Mouse (Mus musculus) G1E-ER4 (cell line): ENCODE measurements around the gene Fads6. TPM values are rescaled to one million over a fixed set of nuclear protein-coding genes. Genes with fewer than 3 reads are reported as not detected.

ENCODE experiments used
- GATA1 ChIP-seq: IDR thresholded peaks from one replicate; pipeline ENCODE4 v1.8.0; 2012; ENCODE audit warnings: low read length, inconsistent platforms
- polyA plus RNA-seq: library from polyadenylated mRNA; stranded (reverse); fragments of >175 nt; gene quantifications from 2 replicates; pipeline ENCODE4 v1.2.3, GENCODE M21; 2012

The Fads6 gene
- polyA plus RNA-seq = not detected in 2 replicates

- TF ChIP-seq GATA1 = no peak
Measured at GRCm38 (mm10) chr11:115297214-115297826, at the start of gene Fads6. TSS of gene Fads6 (minus strand) at chr11:115297663.

DNA sequence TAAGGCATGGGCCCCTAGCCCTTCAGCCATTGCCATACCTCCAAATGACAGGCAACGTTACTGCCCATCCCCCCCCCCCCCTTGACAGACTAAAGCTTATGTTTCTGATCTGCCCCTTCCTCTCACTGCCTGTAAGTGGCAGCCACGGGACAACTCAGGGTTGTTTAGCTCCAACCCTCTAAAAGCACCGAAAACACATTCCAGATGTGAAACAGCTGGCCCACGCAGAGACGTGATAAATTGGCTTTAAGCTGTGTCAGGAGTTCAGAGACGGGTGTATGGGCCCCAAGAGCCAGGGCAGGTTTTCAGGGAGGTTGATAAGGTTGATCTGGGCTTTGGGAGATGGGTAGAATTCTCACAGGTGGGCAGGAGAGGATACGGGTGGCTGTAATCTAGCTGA, 48.1 kb upstream of the Fads6 start:
- TF ChIP-seq GATA1 = no peak

- TF ChIP-seq GATA1 = no peak
Measured at GRCm38 (mm10) chr11:115344967-115345366, 47.5 kb upstream of the Fads6 start.

DNA sequence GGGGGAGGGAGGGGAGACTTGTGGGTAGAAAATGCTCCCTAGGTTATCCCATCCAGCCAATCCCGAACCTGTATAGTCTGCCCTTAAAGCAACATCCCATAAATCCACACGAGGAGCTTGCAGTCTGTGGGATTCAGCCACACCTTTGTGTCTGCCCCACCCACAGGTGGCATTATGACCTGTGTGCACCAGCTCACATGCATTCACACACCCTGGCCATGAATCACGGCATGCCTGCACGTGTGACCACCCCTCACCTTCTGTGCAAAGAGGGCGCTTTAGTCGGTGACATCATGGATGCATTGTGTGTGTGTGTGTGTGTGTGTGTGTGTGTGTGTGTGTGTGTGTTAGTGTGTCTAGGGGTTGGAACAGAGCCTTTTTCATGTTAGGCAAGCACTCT, 44.4 kb upstream of the Fads6 start:
- no peak for TF ChIP-seq GATA1

DNA sequence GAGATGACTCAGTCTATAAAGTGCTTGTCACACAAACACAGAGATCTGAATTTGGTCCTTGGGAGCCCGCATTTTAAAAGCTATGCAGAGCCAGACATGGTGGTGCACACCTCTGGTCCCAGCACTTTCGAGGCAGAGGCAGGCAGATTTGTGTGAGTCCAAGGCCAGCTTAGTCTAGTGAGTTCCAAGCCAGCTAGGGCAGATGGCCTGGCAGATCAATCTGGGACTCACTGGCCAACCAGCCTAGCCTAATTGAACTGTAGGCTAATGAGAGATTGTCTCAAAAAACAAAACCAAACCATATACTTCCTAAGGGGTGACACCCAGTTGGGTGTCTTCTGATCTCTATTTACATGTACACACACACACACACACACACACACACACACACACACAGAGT, 43.8 kb upstream of the Fads6 start:
- no peak for TF ChIP-seq GATA1

- no peak for TF ChIP-seq GATA1
Measured at GRCm38 (mm10) chr11:115337826-115338225, 40.4 kb upstream of the Fads6 start.

- TF ChIP-seq GATA1 = no peak
Measured at GRCm38 (mm10) chr11:115337350-115337749, 39.9 kb upstream of the Fads6 start.

GRCm38 (mm10) chr11:115336115-115336514, 38.7 kb upstream of the Fads6 start:
- no peak for TF ChIP-seq GATA1

GRCm38 (mm10) chr11:115335223-115335622, 37.8 kb upstream of the Fads6 start:
- TF ChIP-seq GATA1 = no peak

DNA sequence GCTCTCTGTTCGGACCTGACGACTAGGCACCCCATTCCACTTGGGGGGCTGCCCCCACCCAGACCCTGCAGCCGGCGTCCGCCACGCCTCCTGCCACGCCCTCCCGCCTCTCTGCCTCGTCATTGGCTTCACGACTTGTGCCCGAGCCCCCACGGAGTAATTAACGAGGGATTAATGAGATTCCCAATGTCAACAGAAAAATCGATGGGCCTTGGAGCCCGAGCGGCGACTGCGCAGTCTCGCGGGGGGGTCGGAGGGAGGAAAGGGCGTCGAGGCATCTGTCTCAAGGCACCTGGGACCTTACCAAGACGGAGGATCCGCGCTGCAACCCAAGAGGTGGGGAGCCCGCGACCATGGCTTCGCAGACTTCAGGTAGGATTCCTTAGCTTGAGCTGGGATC, 37.1 kb upstream of the Fads6 start, which contains the start of gene Otop3:
Gene Otop3, plus strand, starts transcription at position 201 of the 400 bp plus-strand sequence.
- no peak for TF ChIP-seq GATA1

DNA sequence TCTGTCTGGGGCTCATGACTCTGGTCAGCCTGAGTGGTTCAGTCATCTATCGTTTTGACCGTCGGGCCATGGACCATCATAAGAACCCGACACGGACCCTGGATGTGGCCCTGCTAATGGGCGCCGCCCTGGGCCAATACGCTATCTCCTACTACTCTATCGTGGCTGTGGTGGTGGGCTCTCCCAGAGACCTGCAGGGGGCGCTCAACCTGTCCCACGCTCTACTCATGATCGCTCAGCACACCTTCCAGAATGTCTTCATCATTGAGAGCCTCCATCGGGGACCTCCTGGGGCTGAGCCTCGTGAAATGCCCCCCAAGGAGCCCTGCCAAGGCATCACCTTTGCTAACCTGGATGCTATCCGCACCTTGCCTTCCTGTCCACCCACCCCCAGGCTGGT, 31.9 kb upstream of the Fads6 start:
- TF ChIP-seq GATA1 = no peak

DNA sequence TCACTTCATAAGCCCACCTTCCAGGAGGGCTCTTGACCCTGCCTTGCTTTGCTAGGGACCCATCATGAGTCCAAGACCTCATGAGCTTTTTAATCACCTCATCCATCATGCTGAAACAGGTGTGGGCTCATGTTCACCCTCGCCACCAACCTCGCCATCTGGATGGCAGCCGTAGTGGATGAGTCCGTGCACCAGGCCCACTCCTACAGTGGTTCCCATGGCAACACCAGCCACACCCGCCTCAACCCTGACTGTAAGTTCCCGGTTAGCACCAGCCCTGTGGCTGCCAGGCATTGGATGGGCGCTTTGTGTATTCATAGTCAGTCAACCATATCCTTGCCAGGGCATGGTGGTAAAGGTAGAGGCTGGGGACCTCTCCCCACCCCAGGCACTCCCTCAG, 29.3 kb upstream of the Fads6 start:
- no peak for TF ChIP-seq GATA1

DNA sequence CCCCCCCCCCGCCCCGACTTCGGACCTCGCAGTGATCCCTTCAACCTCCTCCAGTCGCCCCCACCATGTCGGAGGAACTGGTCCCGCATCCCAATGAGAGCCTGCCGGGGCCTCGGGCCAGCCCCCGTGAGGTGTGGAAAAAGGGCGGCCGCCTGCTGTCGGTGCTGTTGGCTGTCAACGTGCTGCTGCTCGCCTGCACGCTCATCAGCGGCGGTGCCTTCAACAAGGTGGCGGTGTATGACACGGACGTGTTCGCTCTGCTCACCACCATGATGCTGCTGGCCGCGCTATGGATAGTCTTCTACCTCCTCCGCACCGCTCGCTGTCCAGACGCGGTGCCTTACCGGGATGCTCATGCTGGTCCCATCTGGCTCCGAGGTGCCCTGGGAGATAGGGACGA, 25.9 kb upstream of the Fads6 start:
- TF ChIP-seq GATA1 = no peak

GRCm38 (mm10) chr11:115321906-115322693, 24.6 kb upstream of the Fads6 start, which contains the start of gene Ush1g:
TSS of gene Ush1g (minus strand) at chr11:115322041.
- no peak for TF ChIP-seq GATA1

DNA sequence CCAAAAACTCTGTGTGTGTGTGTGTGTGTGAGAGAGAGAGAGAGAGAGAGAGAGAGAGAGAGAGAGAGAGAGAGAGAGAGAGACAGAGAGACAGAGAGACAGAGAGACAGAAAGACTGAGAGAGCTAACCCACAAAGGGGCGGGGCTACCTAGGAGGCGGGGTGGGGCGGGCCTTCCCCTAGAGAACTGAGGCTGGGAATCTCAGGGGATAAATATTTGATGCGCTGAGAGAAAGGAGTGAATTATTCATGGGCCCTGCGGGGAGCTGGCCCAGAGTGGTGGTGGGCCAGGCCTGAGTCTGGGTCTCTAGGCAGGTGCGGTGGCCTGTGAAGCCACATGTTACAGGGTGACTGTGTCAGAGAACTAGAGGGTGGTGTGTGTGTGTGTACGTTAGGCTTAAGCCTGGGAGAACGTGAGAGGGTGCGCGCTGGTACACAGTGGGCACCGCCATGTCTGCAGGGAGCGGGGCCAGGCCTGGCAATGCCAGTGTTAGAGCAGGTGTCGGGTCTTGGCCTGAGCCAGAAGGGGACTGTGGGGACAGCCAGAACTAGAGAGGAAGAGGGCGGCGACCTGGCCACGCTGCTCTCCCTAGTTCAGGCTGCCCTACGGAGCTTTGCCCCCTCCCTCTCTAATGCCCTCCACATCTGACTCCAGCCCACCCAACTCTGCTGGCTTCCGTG, 22.4 kb upstream of the Fads6 start:
- TF ChIP-seq GATA1 = no peak
